Mouse (Mus musculus): ENCODE measurements around the gene Lect2.

The Lect2 gene

GRCm38 (mm10) chr13:56500636-56501035 is 47.7 kb downstream of the Lect2 start:
- peak; percentile 60 for DNase-seq

DNA sequence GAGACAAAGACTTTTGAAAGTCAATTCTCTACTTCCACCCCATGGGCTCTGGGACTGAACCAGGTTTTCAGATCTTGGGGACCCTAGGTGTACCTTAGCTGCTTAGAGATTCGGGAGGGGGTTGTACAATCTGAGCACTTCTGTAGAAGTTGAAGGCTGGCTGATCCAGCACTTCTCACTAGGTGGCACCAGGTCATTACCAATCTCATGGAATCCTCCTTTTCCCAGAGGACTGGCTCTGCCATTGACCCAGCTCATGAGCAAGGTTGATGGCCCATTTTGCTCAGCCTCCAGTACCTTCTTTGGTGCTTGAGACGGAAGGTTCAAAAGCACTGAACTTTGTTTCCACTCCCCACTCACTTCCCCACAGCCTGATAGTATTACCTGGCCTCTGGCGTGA is 48.2 kb downstream of the Lect2 start:
- DNase-seq: peak; percentile 74

DNA sequence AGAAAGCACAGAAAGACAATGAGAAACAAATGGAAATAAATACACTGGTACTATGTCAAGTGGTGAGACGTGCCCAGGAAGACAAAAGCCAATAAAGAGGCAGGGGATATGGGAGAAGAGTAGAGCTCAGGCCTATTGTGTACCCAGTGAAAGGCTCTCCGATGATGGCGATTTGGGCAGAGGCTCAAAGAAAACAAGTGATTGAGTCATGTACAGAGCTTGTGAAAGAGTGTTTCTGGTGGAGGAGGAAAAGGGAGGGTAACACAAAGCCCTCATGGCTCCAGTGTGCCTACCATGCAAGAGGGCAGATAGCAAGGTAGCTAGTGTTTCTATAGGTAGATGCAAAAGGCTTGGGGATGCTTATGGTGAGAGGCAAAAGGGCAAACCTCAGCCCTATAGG is 53.9 kb downstream of the Lect2 start:
- DNase-seq: peak; percentile 22
